8 mouse cellular contexts compared by ENCODE assay signal in the genomic region with DNA sequence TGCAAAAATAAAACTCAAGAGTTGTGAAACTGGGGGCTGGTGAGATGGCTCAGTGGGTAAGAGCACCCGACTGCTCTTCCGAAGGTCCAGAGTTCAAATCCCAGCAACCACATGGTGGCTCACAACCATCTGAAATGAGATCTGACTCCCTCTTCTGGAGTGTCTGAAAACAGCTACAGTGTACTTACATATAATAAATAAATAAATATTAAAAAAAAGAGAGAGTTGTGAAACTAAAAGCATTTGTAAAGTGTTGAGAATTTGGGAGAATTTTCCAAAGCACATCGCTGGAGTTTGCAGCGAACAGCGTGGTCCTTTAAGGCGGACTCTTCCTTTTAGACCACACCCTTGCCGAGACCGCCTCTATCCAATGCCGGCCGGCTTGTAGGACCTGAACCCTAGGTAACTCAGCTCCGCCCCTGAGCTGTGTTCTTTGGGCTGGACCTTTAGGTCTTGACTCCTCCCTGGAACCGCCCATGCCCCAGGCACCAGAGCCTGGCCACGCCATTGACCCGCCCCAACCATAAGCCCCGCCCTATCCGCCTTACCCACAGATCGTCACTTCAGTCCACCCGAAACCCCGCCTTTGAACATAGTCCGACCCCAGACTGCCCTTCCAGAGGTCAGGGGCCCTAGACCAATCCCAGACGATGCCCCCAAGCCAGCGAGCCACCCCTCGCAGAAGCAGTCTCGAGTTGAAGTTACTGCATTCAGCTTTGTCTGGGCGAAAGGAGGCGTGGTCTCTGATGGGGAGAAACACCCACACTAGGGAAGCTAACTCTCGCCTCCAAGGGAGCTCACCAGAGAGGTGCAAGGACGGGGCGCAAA. TPM values are rescaled to one million over a fixed set of nuclear protein-coding genes. Genes with fewer than 3 reads are reported as not detected.
DNase-seq lines count a peak whose midpoint lies in the region; ATAC-seq lines count a peak whose summit lies in the region.

No protein-coding gene starts in this region.

- peak; percentile 98 for ATAC-seq in hindbrain, embryonic 15.5 days (ENCODE audit: low FRiP score, low read depth)

- peak; percentile 86 for DNase-seq in T-cell, adult 2 months (ENCODE audit: low spot score)
- DNase-seq in cerebellum, postnatal 36 days, result peak; percentile 84 to 90
- peak; percentile 88 to 89 for DNase-seq in frontal cortex, postnatal 36 days (ENCODE audit: low spot score in 2 of 2)
- DNase-seq in left cerebral cortex, adult 11 months (ENCODE audit: low spot score), result peak; percentile 85
- peak; percentile 97 for DNase-seq in lung, postnatal 4 days
- peak; percentile 80 for DNase-seq in retina, postnatal 7 days (ENCODE audit: low read depth, low spot score)
- DNase-seq in urinary bladder, adult 2 months (ENCODE audit: low spot score), result peak; percentile 81

- peak overlapping the region; percentile 88 for H3K27ac ChIP-seq in hindbrain, embryonic 15.5 days (replicated peaks)

- H3K36me3 ChIP-seq in hindbrain, embryonic 15.5 days, result no peaks in the 10 kb centered on the region

- no peaks in the 10 kb centered on the region for H3K9me3 ChIP-seq in hindbrain, embryonic 15.5 days

- peak overlapping the region; percentile 64 for H3K9ac ChIP-seq in hindbrain, embryonic 15.5 days

- peak overlapping the region; percentile 70 for H3K4me2 ChIP-seq in hindbrain, embryonic 15.5 days

- H3K4me3 ChIP-seq in hindbrain, embryonic 15.5 days, result peak overlapping the region; percentile 76

- H3K4me1 ChIP-seq in hindbrain, embryonic 15.5 days (replicated peaks), result peaks cover 6% of the 10 kb centered on the region; the same call in 1 of the 2 replicates

- H3K27me3 ChIP-seq in hindbrain, embryonic 15.5 days, result no peaks in the 10 kb centered on the region

- WGBS in hindbrain, embryonic 15.5 days, result 2% methylated on average over 29 of the region's 29 CpGs

RNA-seq across cellular contexts. Expression of gene Ptdss2, which starts 0.7 kb away (rescaled TPM):
- 80.2 and 97.6 TPM in 2 replicates for polyA plus RNA-seq in hindbrain, embryonic 15.5 days (2015; fragmentation: Nextera tagmentation; extraction: Ambion mirVana)
- 25.6 and 27.7 TPM in 2 replicates for polyA plus RNA-seq in urinary bladder, adult 2 months (2012; rRNA removed)

RNA-seq across cellular contexts. Expression of gene Ano9, which starts 5.3 kb away (rescaled TPM):
- 0.41 and 0.47 TPM in 2 replicates for polyA plus RNA-seq in hindbrain, embryonic 15.5 days (2015; fragmentation: Nextera tagmentation; extraction: Ambion mirVana)
- 7.5 and 13.7 TPM in 2 replicates for polyA plus RNA-seq in urinary bladder, adult 2 months (2012; rRNA removed)

RNA-seq across cellular contexts. Expression of gene Sigirr, which starts 22.5 kb away (rescaled TPM):
- 3.2 and 3.3 TPM in 2 replicates for polyA plus RNA-seq in hindbrain, embryonic 15.5 days (2015; fragmentation: Nextera tagmentation; extraction: Ambion mirVana)
- polyA plus RNA-seq in urinary bladder, adult 2 months (2012; rRNA removed), result 13.8 and 15.0 TPM in 2 replicates

RNA-seq across cellular contexts. Expression of gene Pkp3, which starts 44.9 kb away (rescaled TPM):
- polyA plus RNA-seq in hindbrain, embryonic 15.5 days (2015; fragmentation: Nextera tagmentation; extraction: Ambion mirVana), result 0.25 and 0.29 TPM in 2 replicates
- polyA plus RNA-seq in urinary bladder, adult 2 months (2012; rRNA removed), result 26.5 and 27.7 TPM in 2 replicates

RNA-seq across cellular contexts. Expression of gene Rnh1, which starts 49.8 kb away (rescaled TPM):
- polyA plus RNA-seq in hindbrain, embryonic 15.5 days (2015; fragmentation: Nextera tagmentation; extraction: Ambion mirVana), result 49.5 and 53.2 TPM in 2 replicates
- polyA plus RNA-seq in urinary bladder, adult 2 months (2012; rRNA removed), result 126 and 135 TPM in 2 replicates

Comparison
In these comparisons a context has a peak if more than half of its experiments do, and no peak if none do; other contexts are left out.
1. Peak in every context shown above with its lines: DNase-seq, ATAC-seq, H3K4me3 ChIP-seq and H3K27ac ChIP-seq.